Comparison of ENCODE assay signal across 22 mouse cellular contexts in the genomic region with DNA sequence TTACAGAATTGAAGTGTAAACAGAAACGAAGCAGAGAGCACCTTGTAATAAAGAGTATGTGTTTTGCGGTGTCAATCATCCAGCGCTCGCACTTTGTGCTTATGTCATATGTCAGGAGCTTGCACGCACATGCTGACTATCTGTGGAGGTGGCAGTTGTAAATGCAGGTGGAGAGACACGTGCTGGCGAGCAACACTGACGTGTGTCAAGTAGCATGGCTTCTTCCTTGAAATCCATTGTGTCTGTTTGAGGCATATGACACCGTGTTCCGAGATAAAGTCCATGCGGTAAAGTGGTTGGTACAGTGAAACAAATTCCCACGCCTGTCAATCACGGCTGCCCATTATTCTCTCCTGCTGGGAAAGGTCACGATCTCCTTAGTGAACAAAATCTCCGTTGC. TPM values are rescaled to one million over a fixed set of nuclear protein-coding genes. Genes with fewer than 3 reads are reported as not detected.
DNase-seq lines count a peak whose midpoint lies in the region; ATAC-seq and TF ChIP-seq lines count a peak whose summit lies in the region.
"Had no signal": no experiment of that assay in that cellular context is flagged by ENCODE, and none has a peak within 500 bp of the region (broad histone marks: within the 10 kb centered on the region; RNA-seq: fewer than 3 reads in every experiment).

No protein-coding gene starts in this region.

- 0 out of 2 replicates have a peak, but pooled peaks have one; percentile 51 for ATAC-seq in forebrain, embryonic 12.5 days (ENCODE audit: low FRiP score)
- no peak for ATAC-seq in forebrain, postnatal 0 days
- ATAC-seq in hindbrain, embryonic 13.5 days (ENCODE audit: low FRiP score), result peak; percentile 43; the same call in 1 of the 2 replicates
- peak; percentile 59 for ATAC-seq in midbrain, embryonic 15.5 days (replicated peaks)
- ATAC-seq: intestine, embryonic 15.5 days had no signal

- peaks cover 44% of the 10 kb centered on the region for H3K27me3 ChIP-seq in forebrain, embryonic 12.5 days
- H3K27me3 ChIP-seq in forebrain, postnatal 0 days (ENCODE audit: insufficient read depth, low read length), result peaks cover 3% of the 10 kb centered on the region
- H3K27me3 ChIP-seq in hindbrain, embryonic 13.5 days, result no peaks in the 10 kb centered on the region
- no peaks in the 10 kb centered on the region for H3K27me3 ChIP-seq in hindbrain, embryonic 10.5 days (ENCODE audit: insufficient read depth, poor library complexity, severe bottlenecking)
- no peaks in the 10 kb centered on the region for H3K27me3 ChIP-seq in midbrain, embryonic 15.5 days (replicated peaks)
- no peaks in the 10 kb centered on the region for H3K27me3 ChIP-seq in midbrain, embryonic 10.5 days (ENCODE audit: low read depth, poor library complexity, severe bottlenecking)
- H3K27me3 ChIP-seq: embryonic facial prominence, embryonic 15.5 days; heart, embryonic 12.5 days; intestine, embryonic 15.5 days had no signal

- H3K36me3 ChIP-seq in forebrain, embryonic 12.5 days (replicated peaks), result no peaks in the 10 kb centered on the region
- no peaks in the 10 kb centered on the region for H3K36me3 ChIP-seq in forebrain, postnatal 0 days (ENCODE audit: insufficient read depth)
- no peaks in the 10 kb centered on the region for H3K36me3 ChIP-seq in hindbrain, embryonic 13.5 days
- no peaks in the 10 kb centered on the region for H3K36me3 ChIP-seq in hindbrain, embryonic 10.5 days
- no peaks in the 10 kb centered on the region for H3K36me3 ChIP-seq in midbrain, embryonic 15.5 days (replicated peaks)
- H3K36me3 ChIP-seq in midbrain, embryonic 10.5 days, result no peaks in the 10 kb centered on the region
- H3K36me3 ChIP-seq: embryonic facial prominence, embryonic 15.5 days; forebrain, embryonic 10.5 days; heart, embryonic 12.5 days; intestine, embryonic 15.5 days had no signal

- H3K4me2 ChIP-seq in forebrain, embryonic 12.5 days, result no peak overlapping the region
- no peak overlapping the region for H3K4me2 ChIP-seq in forebrain, postnatal 0 days (ENCODE audit: low read depth)
- H3K4me2 ChIP-seq in hindbrain, embryonic 13.5 days, result no peak overlapping the region
- H3K4me2 ChIP-seq in midbrain, embryonic 15.5 days, result no peak overlapping the region
- H3K4me2 ChIP-seq: embryonic facial prominence, embryonic 15.5 days; heart, embryonic 12.5 days; intestine, embryonic 15.5 days had no signal

- H3K9ac ChIP-seq in forebrain, embryonic 12.5 days, result no peak overlapping the region
- H3K9ac ChIP-seq in forebrain, postnatal 0 days, result no peak overlapping the region
- no peak overlapping the region for H3K9ac ChIP-seq in hindbrain, embryonic 13.5 days
- no peak overlapping the region for H3K9ac ChIP-seq in midbrain, embryonic 15.5 days
- H3K9ac ChIP-seq: embryonic facial prominence, embryonic 15.5 days; heart, embryonic 12.5 days; intestine, embryonic 15.5 days had no signal

- no peak overlapping the region for H3K27ac ChIP-seq in forebrain, embryonic 12.5 days
- no peak overlapping the region for H3K27ac ChIP-seq in forebrain, postnatal 0 days (ENCODE audit: low read depth, low read length)
- no peak overlapping the region for H3K27ac ChIP-seq in hindbrain, embryonic 13.5 days
- H3K27ac ChIP-seq in hindbrain, embryonic 10.5 days, result no peak overlapping the region
- no peak overlapping the region for H3K27ac ChIP-seq in midbrain, embryonic 15.5 days
- no peak overlapping the region for H3K27ac ChIP-seq in midbrain, embryonic 10.5 days (replicated peaks)
- H3K27ac ChIP-seq: embryonic facial prominence, embryonic 15.5 days; forebrain, embryonic 10.5 days; gastrocnemius, adult 2 months; intestine, embryonic 15.5 days had no signal

- H3K9me3 ChIP-seq in forebrain, embryonic 12.5 days, result no peaks in the 10 kb centered on the region
- H3K9me3 ChIP-seq in forebrain, postnatal 0 days (ENCODE audit: low read length), result no peaks in the 10 kb centered on the region
- no peaks in the 10 kb centered on the region for H3K9me3 ChIP-seq in hindbrain, embryonic 13.5 days
- no peaks in the 10 kb centered on the region for H3K9me3 ChIP-seq in hindbrain, embryonic 10.5 days
- H3K9me3 ChIP-seq in midbrain, embryonic 15.5 days, result no peaks in the 10 kb centered on the region
- no peaks in the 10 kb centered on the region for H3K9me3 ChIP-seq in midbrain, embryonic 10.5 days (replicated peaks)
- H3K9me3 ChIP-seq: embryonic facial prominence, embryonic 15.5 days; forebrain, embryonic 10.5 days; heart, embryonic 12.5 days; intestine, embryonic 15.5 days had no signal

- no peak for TF ChIP-seq CTCF in forebrain, postnatal 0 days (IDR thresholded peaks at IDR 0.05; ENCODE audit: low read depth)

- no peak overlapping the region for H3K4me3 ChIP-seq in forebrain, embryonic 12.5 days (replicated peaks)
- no peak overlapping the region for H3K4me3 ChIP-seq in forebrain, postnatal 0 days (ENCODE audit: low read depth, low read length)
- H3K4me3 ChIP-seq in hindbrain, embryonic 13.5 days, result no peak overlapping the region
- no peak overlapping the region for H3K4me3 ChIP-seq in hindbrain, embryonic 10.5 days
- H3K4me3 ChIP-seq in midbrain, embryonic 15.5 days, result no peak overlapping the region
- no peak overlapping the region for H3K4me3 ChIP-seq in midbrain, embryonic 10.5 days
- H3K4me3 ChIP-seq: embryonic facial prominence, embryonic 15.5 days; erythroblast, embryonic 14.5 days; forebrain, embryonic 10.5 days; gastrocnemius, adult 2 months; heart, embryonic 12.5 days; intestine, embryonic 15.5 days had no signal

- WGBS in forebrain, embryonic 12.5 days, result 79% methylated on average over 15 of the region's 15 CpGs
- 77% methylated on average over 15 of the region's 15 CpGs for WGBS in forebrain, postnatal 0 days
- 75% methylated on average over 15 of the region's 15 CpGs for WGBS in hindbrain, embryonic 13.5 days
- WGBS in hindbrain, embryonic 10.5 days, result 81% methylated on average over 15 of the region's 15 CpGs
- 68% methylated on average over 15 of the region's 15 CpGs for WGBS in midbrain, embryonic 15.5 days
- WGBS in midbrain, embryonic 10.5 days, result 88% methylated on average over 15 of the region's 15 CpGs

- DNase-seq in forebrain, postnatal 0 days, result no peak
- DNase-seq in hindbrain, embryonic 10.5 days (ENCODE audit: low spot score), result no peak
- no peak for DNase-seq in midbrain, embryonic 10.5 days (ENCODE audit: low spot score)
- no peak for DNase-seq in urinary bladder, adult 2 months (ENCODE audit: low spot score)
- DNase-seq in left cerebral cortex, adult 11 months (ENCODE audit: low spot score), result no peak
- DNase-seq: adrenal gland, postnatal 10 days; cerebellum, adult 11-12 months; cerebellum, adult 9-10 months; cerebellum, postnatal 36 days; gastrocnemius, adult 2 months; gastrocnemius, postnatal 25 days had no signal

- H3K4me1 ChIP-seq in forebrain, embryonic 12.5 days, result no peaks in the 10 kb centered on the region
- H3K4me1 ChIP-seq in forebrain, postnatal 0 days (ENCODE audit: insufficient read depth), result no peaks in the 10 kb centered on the region
- no peaks in the 10 kb centered on the region; the same call in 1 of the 2 replicates for H3K4me1 ChIP-seq in hindbrain, embryonic 13.5 days (replicated peaks)
- peaks cover 6% of the 10 kb centered on the region for H3K4me1 ChIP-seq in hindbrain, embryonic 10.5 days (replicated peaks)
- H3K4me1 ChIP-seq in midbrain, embryonic 15.5 days, result no peaks in the 10 kb centered on the region
- H3K4me1 ChIP-seq in midbrain, embryonic 10.5 days, result peaks cover 4% of the 10 kb centered on the region; the same call in 1 of the 2 replicates
- H3K4me1 ChIP-seq: embryonic facial prominence, embryonic 15.5 days; forebrain, embryonic 10.5 days; heart, embryonic 12.5 days; intestine, embryonic 15.5 days had no signal

RNA-seq across cellular contexts. Expression of gene Lmo3, which starts 15.2 kb away (rescaled TPM):
- 51.0 and 56.8 TPM in 2 replicates for polyA plus RNA-seq in forebrain, embryonic 12.5 days (2016; fragmentation: Nextera tagmentation; extraction: Ambion mirVana)
- total RNA-seq in forebrain, postnatal 0 days (2014; rRNA removed), result 223 and 232 TPM in 2 replicates
- polyA plus RNA-seq in forebrain, postnatal 0 days (2015; fragmentation: Nextera tagmentation; extraction: Ambion mirVana), result 182 and 207 TPM in 2 replicates
- polyA plus RNA-seq in hindbrain, embryonic 13.5 days (2015; fragmentation: Nextera tagmentation; extraction: Ambion mirVana), result 61.0 and 71.9 TPM in 2 replicates
- polyA plus RNA-seq in hindbrain, embryonic 10.5 days (2016; fragmentation: Nextera tagmentation; extraction: Ambion mirVana), result 8.6 and 11.5 TPM in 2 replicates
- polyA plus RNA-seq in midbrain, embryonic 15.5 days (2015; fragmentation: Nextera tagmentation; extraction: Ambion mirVana), result 167 and 188 TPM in 2 replicates
- 25.6 and 28.9 TPM in 2 replicates for polyA plus RNA-seq in midbrain, embryonic 10.5 days (2016; fragmentation: Nextera tagmentation; extraction: Ambion mirVana)
- 0.87 and 1.6 TPM in 2 replicates for polyA plus RNA-seq in urinary bladder, adult 2 months (2012; rRNA removed)
- total RNA-seq: gastrocnemius, adult 2 months; gastrocnemius, postnatal 25 days; granulocyte monocyte progenitor cell, adult 5-6 weeks; MEL had no signal
- polyA plus RNA-seq: C2C12; erythroblast, embryonic 14.5 days had no signal
